Mouse (Mus musculus): ENCODE measurements around the gene Pafah2. TPM values are rescaled to one million over a fixed set of nuclear protein-coding genes. Genes with fewer than 3 reads are reported as not detected.
A peak's percentile ranks its signal among the peaks of the same experiment; 100 is the strongest.

Pafah2 gene
- polyA plus RNA-seq, 1 experiment from 2014 or later = 8.0 TPM

- Histone ChIP-seq H3K4me1 (peaks cover 27% of the 10 kb centered on the region), H3K4me3 (no peak overlapping the region), H3K27me3 (ENCODE audit: insufficient read depth, poor library complexity, severe bottlenecking) (peaks cover 5% of the 10 kb centered on the region), H3K36me3 (no peaks in the 10 kb centered on the region), H3K9me3 (no peaks in the 10 kb centered on the region), H3K27ac (no peak overlapping the region)
- WGBS = 77% methylated on average over 5 of the region's 5 CpGs
- DNase-seq (ENCODE audit: low spot score) = no peak
Observed at GRCm38 (mm10) chr4:134458856-134459255, 62.7 kb downstream of the Pafah2 start.

- Histone ChIP-seq H3K4me1 (peaks cover 20% of the 10 kb centered on the region), H3K27me3 (ENCODE audit: insufficient read depth, poor library complexity, severe bottlenecking) (no peaks in the 10 kb centered on the region), H3K9me3 (no peaks in the 10 kb centered on the region), H3K27ac (0 out of 2 replicates have a peak overlapping the region, but pooled peaks have one; percentile 56), H3K4me3 (no peak overlapping the region), H3K36me3 (no peaks in the 10 kb centered on the region)
- whole genome bisulfite sequencing = 35% methylated on average over 10 of the region's 10 CpGs
- no peak for DNase-seq (ENCODE audit: low spot score)
Observed at GRCm38 (mm10) chr4:134460277-134460676, 64.2 kb downstream of the Pafah2 start.

- Histone ChIP-seq H3K36me3 (no peaks in the 10 kb centered on the region), H3K27me3 (ENCODE audit: insufficient read depth, poor library complexity, severe bottlenecking) (no peaks in the 10 kb centered on the region), H3K4me3 (no peak overlapping the region), H3K4me1 (peaks cover 17% of the 10 kb centered on the region), H3K27ac (no peak overlapping the region), H3K9me3 (no peaks in the 10 kb centered on the region)
- WGBS = 58% methylated on average over 5 of the region's 5 CpGs
- DNase-seq (ENCODE audit: low spot score) = no peak
Observed at GRCm38 (mm10) chr4:134461252-134461651, 65.1 kb downstream of the Pafah2 start.

- Histone ChIP-seq H3K27me3 (ENCODE audit: insufficient read depth, poor library complexity, severe bottlenecking) (no peaks in the 10 kb centered on the region), H3K9me3 (no peaks in the 10 kb centered on the region), H3K36me3 (peaks cover 4% of the 10 kb centered on the region), H3K27ac (no peak overlapping the region), H3K4me3 (no peak overlapping the region), H3K4me1 (peaks cover 20% of the 10 kb centered on the region)
- WGBS = 36% methylated on average over 12 of the region's 12 CpGs
- no peak for DNase-seq (ENCODE audit: low spot score)
Observed at GRCm38 (mm10) chr4:134465789-134466188, 69.7 kb downstream of the Pafah2 start.

GRCm38 (mm10) chr4:134466381-134467262 is 70.5 kb downstream of the Pafah2 start:
- Histone ChIP-seq H3K4me1 (peaks cover 20% of the 10 kb centered on the region), H3K9me3 (no peaks in the 10 kb centered on the region), H3K4me3 (peak overlapping the region; percentile 97), H3K27ac (peak overlapping the region; percentile 98), H3K36me3 (peaks cover 12% of the 10 kb centered on the region), H3K27me3 (ENCODE audit: insufficient read depth, poor library complexity, severe bottlenecking) (no peaks in the 10 kb centered on the region)
- no peak for DNase-seq (ENCODE audit: low spot score)
- 69% methylated on average over 11 of the region's 11 CpGs for WGBS

DNA sequence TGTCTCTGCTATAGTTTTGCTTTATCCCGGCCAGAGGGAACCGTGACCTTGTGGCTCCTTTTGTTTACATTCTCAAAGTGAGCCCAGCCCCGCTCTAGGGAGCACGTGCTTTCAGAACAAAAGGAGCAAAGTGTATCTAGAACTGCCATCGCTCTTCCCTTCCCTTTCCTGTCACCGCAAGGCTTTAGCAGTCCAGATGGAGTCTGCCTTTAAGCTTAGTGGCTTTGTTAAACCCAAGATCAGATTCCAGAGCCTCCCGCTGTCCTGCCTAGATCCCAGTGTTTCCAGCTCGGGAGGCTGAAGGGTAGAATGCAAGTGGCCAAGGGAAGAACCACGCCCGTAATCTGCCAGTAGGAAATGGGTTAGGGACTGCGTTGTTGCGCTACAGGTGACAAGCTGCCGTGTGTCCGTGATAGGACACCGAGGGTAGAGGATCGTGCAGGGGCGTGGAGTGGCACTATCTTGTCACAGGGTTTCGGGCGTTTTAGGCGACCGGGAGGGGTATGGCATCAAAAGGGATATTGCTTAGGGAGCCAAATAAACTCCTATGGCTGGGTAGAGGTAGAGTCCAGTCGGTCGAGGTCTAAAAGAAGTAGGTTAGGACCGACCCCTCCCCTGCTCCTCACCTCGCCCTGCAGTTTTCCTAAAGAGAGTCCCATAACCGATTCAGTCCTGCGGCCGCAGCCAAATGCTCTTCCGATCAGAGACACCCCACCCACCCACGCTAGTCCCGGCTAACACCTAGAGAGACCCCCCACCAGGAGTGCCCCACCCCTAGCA is 71.5 kb downstream of the Pafah2 start:
- Histone ChIP-seq H3K4me3 (peak overlapping the region; percentile 97), H3K4me1 (peaks cover 20% of the 10 kb centered on the region), H3K27me3 (ENCODE audit: insufficient read depth, poor library complexity, severe bottlenecking) (no peaks in the 10 kb centered on the region), H3K9me3 (no peaks in the 10 kb centered on the region), H3K36me3 (peaks cover 22% of the 10 kb centered on the region), H3K27ac (peak overlapping the region; percentile 98)
- under 1% methylated on average over 31 of the region's 31 CpGs for WGBS
- no peak for DNase-seq (ENCODE audit: low spot score)

DNA sequence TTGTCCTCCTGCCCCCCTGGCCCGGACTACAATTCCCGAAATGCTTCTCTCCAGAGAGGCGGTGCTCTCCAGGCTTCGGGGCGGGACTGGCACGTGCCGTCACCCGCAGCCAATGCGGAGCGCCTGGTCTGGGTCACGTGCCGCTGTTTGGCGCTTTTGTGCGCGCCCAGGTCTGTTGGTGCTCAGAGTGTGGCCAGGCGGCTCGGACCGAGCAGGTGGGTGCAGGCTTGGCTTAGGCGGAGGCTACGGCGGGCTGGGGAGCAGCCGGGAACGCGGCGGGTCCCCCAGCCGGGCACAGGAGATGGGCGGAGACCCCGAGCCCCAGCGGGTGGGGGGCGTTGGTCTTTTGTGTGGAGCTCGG is 72.1 kb downstream of the Pafah2 start, which contains the start of gene Stmn1:
Gene Stmn1 (plus strand): TSS at position 106 of the 361 bp plus-strand sequence.
- peak within 1 kb of the TSS; percentile 97 for H3K4me3 ChIP-seq
- peak; percentile 99 for DNase-seq (ENCODE audit: low spot score)
- no peaks in the 10 kb centered on the region for H3K27me3 ChIP-seq (ENCODE audit: insufficient read depth, poor library complexity, severe bottlenecking)
- H3K27ac ChIP-seq = peak within 1 kb of the TSS; percentile 98
- peaks cover 20% of the 10 kb centered on the region for H3K4me1 ChIP-seq
- H3K9me3 ChIP-seq = no peaks in the 10 kb centered on the region
- peaks cover 28% of the 10 kb centered on the region for H3K36me3 ChIP-seq
- under 1% methylated on average over 30 of the region's 31 CpGs for WGBS

DNA sequence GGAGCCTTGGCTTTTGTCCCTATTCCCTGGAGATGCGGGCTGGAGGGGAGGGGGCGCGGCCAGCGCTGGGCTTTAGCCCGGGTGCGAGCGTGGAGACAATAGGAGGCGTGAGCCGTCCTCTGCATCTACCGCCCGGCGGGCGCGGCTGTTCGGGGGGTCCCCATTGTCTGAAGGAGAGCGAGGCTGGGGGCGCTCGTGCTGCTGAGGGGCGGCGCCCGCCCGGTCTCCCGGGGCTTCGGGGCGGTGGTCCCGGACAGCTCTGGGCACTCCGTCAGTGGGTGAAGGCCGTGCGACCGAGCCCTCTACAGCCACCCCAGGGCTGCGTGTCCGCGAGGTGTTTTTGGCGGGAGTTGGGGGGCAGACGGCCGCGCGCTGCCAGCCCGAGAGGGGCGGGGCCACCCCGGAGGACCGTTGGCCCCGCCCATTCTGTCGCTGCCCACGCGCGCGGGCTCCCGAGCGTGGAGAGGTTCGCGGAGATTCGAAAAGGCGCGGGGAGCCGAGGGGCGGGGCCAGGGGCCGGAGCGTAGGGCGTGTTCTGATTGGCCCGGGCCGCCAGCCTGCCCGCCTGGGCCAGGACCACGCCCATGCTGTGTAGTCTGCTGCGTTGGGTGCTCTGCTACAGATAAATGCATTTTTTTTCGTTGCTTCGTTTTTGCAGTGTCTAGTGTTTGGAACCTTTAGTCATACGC is 72.6 kb downstream of the Pafah2 start:
- peak; percentile 95 for DNase-seq (ENCODE audit: low spot score)
- WGBS = under 1% methylated on average over 67 of the region's 68 CpGs
- H3K27ac ChIP-seq = peak overlapping the region; percentile 98
- peaks cover 20% of the 10 kb centered on the region for H3K4me1 ChIP-seq
- no peaks in the 10 kb centered on the region for H3K27me3 ChIP-seq (ENCODE audit: insufficient read depth, poor library complexity, severe bottlenecking)
- H3K36me3 ChIP-seq = peaks cover 29% of the 10 kb centered on the region
- H3K9me3 ChIP-seq = no peaks in the 10 kb centered on the region
- H3K4me3 ChIP-seq = peak overlapping the region; percentile 97

DNA sequence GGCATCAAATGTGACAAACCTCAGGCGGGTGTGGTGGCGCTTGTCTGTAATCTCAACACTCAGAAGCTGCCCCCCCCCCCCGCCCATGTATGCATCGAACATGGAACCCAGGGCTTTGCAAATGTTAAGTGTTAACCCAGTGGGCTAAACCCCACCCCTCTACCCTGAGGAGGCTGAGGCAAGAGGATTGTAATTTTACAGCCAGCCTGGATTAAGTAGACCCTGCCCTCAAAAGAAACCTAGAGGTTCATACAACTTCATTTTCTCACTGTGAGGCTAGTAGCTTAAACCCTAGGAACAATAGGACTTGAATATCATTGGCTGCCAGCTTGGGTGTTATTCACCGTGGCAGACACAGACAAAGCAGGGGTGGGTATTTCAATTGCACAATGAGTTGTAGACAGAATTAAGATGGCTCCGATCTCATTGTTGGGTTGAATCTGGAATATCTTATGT is 73.2 kb downstream of the Pafah2 start:
- Histone ChIP-seq H3K4me3 (peak overlapping the region; percentile 97), H3K36me3 (peaks cover 35% of the 10 kb centered on the region), H3K4me1 (peaks cover 20% of the 10 kb centered on the region), H3K27ac (peak overlapping the region; percentile 98; the same call in 1 of the 2 replicates), H3K9me3 (no peaks in the 10 kb centered on the region), H3K27me3 (ENCODE audit: insufficient read depth, poor library complexity, severe bottlenecking) (no peaks in the 10 kb centered on the region)
- whole genome bisulfite sequencing = 26% methylated on average over 6 of the region's 6 CpGs
- DNase-seq (ENCODE audit: low spot score) = no peak

GRCm38 (mm10) chr4:134469985-134470384 is 73.9 kb downstream of the Pafah2 start:
- no peak for DNase-seq (ENCODE audit: low spot score)
- WGBS = 86% methylated on average over 3 of the region's 3 CpGs
- H3K27ac ChIP-seq = no peak overlapping the region
- H3K9me3 ChIP-seq = no peaks in the 10 kb centered on the region
- H3K27me3 ChIP-seq (ENCODE audit: insufficient read depth, poor library complexity, severe bottlenecking) = no peaks in the 10 kb centered on the region
- peak overlapping the region; percentile 97; the same call in 1 of the 2 replicates for H3K4me3 ChIP-seq
- H3K36me3 ChIP-seq = peaks cover 41% of the 10 kb centered on the region
- H3K4me1 ChIP-seq = peaks cover 20% of the 10 kb centered on the region

DNA sequence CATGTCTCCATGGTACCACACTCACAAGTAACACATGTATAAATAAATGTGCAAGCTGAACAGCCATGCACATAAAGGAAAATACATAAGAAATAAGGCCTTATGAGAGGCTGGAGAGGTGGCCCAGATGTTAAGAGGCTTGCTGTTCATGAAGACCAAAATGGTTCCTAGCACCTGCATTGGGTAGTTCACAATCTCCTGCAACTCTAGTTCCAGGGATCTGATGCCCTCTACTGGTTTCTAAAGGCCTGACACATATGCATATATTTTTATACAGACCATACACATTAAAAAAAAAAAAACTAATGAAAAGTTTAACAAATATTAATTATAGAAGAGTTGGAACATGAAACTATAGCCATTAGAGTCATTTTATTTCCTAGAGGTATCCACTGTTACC is 75.3 kb downstream of the Pafah2 start:
- Histone ChIP-seq H3K4me1 (peaks cover 20% of the 10 kb centered on the region), H3K27ac (no peak overlapping the region), H3K27me3 (ENCODE audit: insufficient read depth, poor library complexity, severe bottlenecking) (no peaks in the 10 kb centered on the region), H3K36me3 (peaks cover 55% of the 10 kb centered on the region), H3K4me3 (no peak overlapping the region), H3K9me3 (no peaks in the 10 kb centered on the region)
- DNase-seq (ENCODE audit: low spot score) = no peak

GRCm38 (mm10) chr4:134473764-134474163 is 77.6 kb downstream of the Pafah2 start:
- Histone ChIP-seq H3K9me3 (no peaks in the 10 kb centered on the region), H3K36me3 (peaks cover 58% of the 10 kb centered on the region), H3K27me3 (ENCODE audit: insufficient read depth, poor library complexity, severe bottlenecking) (0 out of 2 replicates have a peak, but pooled peaks cover 4% of the 10 kb centered on the region), H3K27ac (no peak overlapping the region), H3K4me1 (peaks cover 8% of the 10 kb centered on the region; the same call in 1 of the 2 replicates), H3K4me3 (no peak overlapping the region)
- no peak for DNase-seq (ENCODE audit: low spot score)
- 80% methylated on average over 4 of the region's 4 CpGs for WGBS
